Mouse (Mus musculus): ENCODE measurements at regions not wholly inside any gene's neighbourhood (a gene's known extent, or its start where the extent isn't known, plus 50 kb on each side); places are given as distances from the start of the nearest gene placed in this dataset.

DNA sequence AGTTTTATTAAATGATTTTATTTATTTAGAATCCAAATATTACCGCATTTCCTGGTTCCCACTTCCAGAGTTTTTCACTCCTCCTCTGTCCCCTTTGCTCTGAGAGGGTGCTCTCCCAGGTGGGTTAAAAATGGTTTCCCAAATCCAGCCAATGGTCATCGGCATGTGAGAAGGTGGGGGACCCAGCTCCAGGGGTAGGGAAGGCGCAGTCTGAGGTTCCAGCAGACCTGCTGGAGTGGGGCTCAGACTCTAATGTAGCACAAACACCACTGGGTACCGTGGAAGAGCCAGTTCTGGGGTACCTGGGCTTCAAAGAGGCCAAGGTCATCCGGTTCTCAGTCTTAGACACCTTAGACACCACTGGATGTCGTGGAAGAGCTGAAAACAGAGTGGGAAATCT, 875.6 kb downstream of the Fscb start:
- DNase-seq (ENCODE audit: low read depth): no peak

DNA sequence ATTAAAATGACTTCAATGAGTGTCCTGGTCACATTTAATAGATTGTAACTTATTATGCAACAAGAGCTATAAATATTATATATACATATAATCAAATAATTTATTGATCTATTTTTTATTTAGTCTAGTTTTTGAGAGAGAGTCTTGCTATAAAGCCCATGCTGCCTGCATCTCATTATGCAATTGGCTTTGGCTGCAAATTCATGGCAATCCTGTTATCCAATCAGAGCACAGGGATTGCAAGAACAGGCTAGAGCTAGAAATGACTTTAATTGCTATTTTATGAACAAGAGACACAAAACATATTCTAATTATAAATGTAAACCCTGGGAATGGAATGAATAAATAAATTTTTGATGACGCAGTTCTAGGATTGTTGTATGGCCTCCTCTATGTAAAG, 919.8 kb downstream of the Fscb start:
- no peak for DNase-seq (ENCODE audit: low read depth)

DNA sequence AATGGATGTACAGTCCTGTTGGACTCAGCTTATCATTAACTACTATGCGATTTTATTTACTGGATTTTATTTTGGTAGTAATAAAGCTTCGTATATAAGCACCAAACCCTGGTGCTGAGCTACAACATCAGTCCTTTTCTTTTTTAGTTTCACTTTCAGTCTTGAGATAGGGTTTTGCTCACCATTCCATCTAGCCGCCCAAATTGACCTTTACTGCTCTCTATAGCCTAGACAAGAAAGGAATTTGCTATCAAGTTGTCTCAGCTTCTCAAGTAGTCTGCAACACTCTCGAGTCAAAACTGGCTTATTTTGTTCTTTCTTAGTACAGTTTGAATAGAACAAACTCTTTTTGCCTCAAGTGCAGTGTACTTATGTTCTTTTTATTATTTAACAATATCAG, 921.7 kb downstream of the Fscb start:
- DNase-seq (ENCODE audit: low read depth): peak; percentile 11

DNA sequence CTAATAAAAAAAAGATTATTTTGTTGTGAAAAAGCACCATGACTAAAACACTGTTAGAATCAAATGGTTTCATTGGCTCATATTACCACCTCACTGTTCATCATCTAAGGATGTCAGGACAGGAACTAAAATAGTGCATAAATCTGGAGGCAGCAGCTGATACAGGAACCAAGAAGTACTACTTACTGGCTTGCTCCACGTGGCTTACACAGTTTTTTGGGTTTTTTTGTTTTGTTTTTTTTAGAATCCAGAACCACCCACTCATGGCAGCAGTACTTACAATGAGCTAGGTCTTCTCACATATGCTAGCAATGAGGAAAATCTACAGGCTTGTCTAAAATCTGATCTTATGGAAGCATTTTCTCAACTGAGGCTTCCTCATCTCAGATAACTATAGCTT, 940.4 kb downstream of the Fscb start:
- no peak for DNase-seq (ENCODE audit: low read depth)

DNA sequence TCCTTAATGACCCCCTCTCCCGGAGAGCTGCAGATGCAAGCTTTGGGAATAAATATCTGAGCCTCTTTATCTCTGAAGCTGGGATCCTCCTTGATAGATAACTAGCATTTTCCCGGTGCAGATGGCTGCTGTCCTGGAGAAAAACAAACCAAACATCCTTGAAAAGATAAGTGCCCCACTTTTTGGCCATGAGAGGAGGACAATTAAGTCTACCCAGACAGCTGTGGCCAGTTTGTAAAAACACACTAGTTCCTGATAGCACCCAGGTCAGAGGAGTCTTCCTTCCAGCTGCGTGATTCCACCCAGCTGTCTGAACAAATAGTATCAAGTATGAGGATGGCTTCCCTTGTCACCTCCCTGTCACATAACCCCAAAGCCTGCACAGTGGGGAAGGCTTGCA, 970.7 kb downstream of the Fscb start:
- no peak for DNase-seq (ENCODE audit: low read depth)

DNA sequence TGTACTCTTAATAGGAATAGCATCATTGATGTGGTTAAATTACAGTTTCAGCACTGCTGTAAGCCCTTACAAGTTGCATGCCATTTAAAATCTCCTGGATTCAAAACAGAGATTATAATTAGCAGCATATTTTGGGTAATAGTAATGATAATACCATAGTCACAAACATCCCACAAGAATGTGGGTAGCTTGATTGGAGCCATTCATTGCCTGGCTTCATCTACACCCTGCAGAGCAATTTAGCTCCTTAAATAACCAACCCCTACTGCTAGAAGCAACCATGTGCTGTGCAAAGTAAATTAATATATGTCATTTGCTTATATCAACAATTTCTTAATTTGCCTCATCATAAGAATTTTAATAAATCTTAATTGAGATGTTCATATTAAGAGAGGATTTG, 984.1 kb downstream of the Fscb start:
- DNase-seq (ENCODE audit: low read depth): no peak

DNA sequence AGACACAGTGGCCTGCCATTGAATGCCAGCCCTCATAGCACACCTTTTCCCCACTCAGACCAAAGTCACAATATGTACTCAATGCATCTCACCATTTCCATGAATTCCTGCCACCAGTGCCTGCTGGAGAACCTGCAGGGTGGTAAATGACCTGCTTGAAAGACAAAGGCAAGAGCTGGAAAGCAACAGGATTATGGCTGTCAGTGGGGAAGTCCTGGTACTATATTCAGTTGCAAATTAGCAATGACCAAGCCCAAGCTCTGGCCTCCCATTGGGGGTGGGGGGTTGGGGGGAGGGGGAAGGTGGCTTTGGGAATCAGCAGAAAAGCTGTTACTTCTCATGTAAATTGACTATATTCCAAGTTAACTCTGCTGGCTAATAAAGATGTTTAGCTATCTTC, 990.4 kb downstream of the Fscb start:
- DNase-seq (ENCODE audit: low read depth): no peak

DNA sequence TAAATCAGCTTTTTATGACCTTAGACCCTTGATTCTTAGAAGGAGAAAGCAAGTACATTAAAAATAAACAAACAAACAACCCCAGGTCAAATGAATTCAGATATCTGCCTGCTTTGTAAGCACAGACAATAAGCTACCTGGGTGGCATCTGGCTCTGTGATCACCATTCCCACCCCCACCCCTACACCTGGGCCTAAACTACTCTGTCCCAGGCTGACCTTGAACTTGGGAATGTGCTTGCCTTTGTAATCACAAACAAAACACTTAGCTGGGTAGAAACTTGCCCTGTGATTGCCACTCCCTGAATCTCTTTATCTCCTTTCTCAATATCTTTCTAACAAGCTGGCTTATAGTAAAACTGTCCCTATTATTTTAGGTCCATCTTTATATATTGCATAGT, 1005.6 kb downstream of the Fscb start:
- DNase-seq (ENCODE audit: low read depth): no peak
